Mouse (Mus musculus) forebrain, embryonic 15.5 days (tissue): Measurements from ENCODE around the gene Gm28897. TPM values are rescaled to one million over a fixed set of nuclear protein-coding genes. Genes with fewer than 3 reads are reported as not detected.
"Not testable (repeated sequence)": the region's sequence is repeated elsewhere in the genome, so short reads cannot be mapped to it uniquely, and the experiment has no call there.

Experiments
- ATAC-seq: fragments of 200-750 bp; cut with Nextera tagmentation; replicated peaks from 2 replicates; pipeline ENCODE4 v1.8.0; 2017; ENCODE audit warnings: mild to moderate bottlenecking, moderate TSS enrichment, moderate library complexity
- H3K27ac ChIP-seq: fragments of 300-500 bp; sonication (generic); replicated peaks from 2 replicates; pipeline ENCODE4 v1.5.1; 2015; ENCODE audit warnings: mild to moderate bottlenecking, inconsistent platforms
- H3K27me3 ChIP-seq: fragments of 300-500 bp; sonication (generic); 2 replicates; pipeline ENCODE4 v1.6.1; 2015; ENCODE audit warnings: inconsistent platforms
- H3K36me3 ChIP-seq: fragments of 300-500 bp; sonication (generic); 2 replicates; pipeline ENCODE4 v1.6.1; 2015; ENCODE audit warnings: mild to moderate bottlenecking, inconsistent platforms
- H3K4me1 ChIP-seq: fragments of 300-500 bp; sonication (generic); 2 replicates; pipeline ENCODE4 v1.6.1; 2015; ENCODE audit warnings: inconsistent platforms
- H3K4me2 ChIP-seq: fragments of 300-500 bp; sonication (generic); replicated peaks from 2 replicates; pipeline ENCODE4 v1.6.1; 2015; ENCODE audit warnings: mild to moderate bottlenecking, inconsistent platforms
- H3K4me3 ChIP-seq: fragments of 300-500 bp; sonication (generic); 2 replicates; pipeline ENCODE4 v1.5.1; 2015; ENCODE audit warnings: mild to moderate bottlenecking, inconsistent platforms
- H3K9ac ChIP-seq: fragments of 300-500 bp; sonication (generic); replicated peaks from 2 replicates; pipeline ENCODE4 v1.6.1; 2015; ENCODE audit warnings: mild to moderate bottlenecking, inconsistent platforms
- H3K9me3 ChIP-seq: fragments of 300-500 bp; sonication (generic); 2 replicates; pipeline ENCODE4 v1.6.1; 2016; ENCODE audit warnings: inconsistent platforms
- WGBS: fragments of 180-500 bp; shearing (Covaris S2); methylation state at CpG from one replicate; pipeline ENCODE4 v1.1.7; 2015; ENCODE audit warnings: mixed read lengths; 5-methylcytosine and 5-hydroxymethylcytosine counted together
- polyA plus RNA-seq: library from polyadenylated mRNA; unstranded; fragments of >200 nt; fragmentation: Nextera tagmentation; extraction: Ambion mirVana; gene quantifications from 2 replicates; pipeline ENCODE4 v1.2.1, GENCODE M21; 2015

Gene Gm28897
- not detected in 2 replicates for polyA plus RNA-seq

GRCm38 (mm10) chrY:80926695-80927094 lies at the start of gene Gm28897:
Gene Gm28897 (plus strand): TSS chrY:80926995.
- not testable (repeated sequence) for H3K4me3 ChIP-seq, H3K36me3 ChIP-seq, H3K27me3 ChIP-seq, H3K4me2 ChIP-seq, H3K9me3 ChIP-seq, H3K27ac ChIP-seq, ATAC-seq, H3K9ac ChIP-seq, H3K4me1 ChIP-seq
- WGBS: no CpG with 5 or more reads among the region's 6 CpGs
